Mouse (Mus musculus) monocyte, adult 5-6 weeks (primary cell): ENCODE results near the gene Dhx15. TPM values are rescaled to one million over a fixed set of nuclear protein-coding genes. Genes with fewer than 3 reads are reported as not detected.
A peak's percentile ranks its signal among the peaks of the same experiment; 100 is the strongest.

Source experiments
- ATAC-seq: fragments of 153-309, 156-312 bp; replicated peaks from 2 replicates; pipeline ENCODE4 v1.8.0; 2017; ENCODE audit warnings: mild to moderate bottlenecking; ENCODE audit not compliant: low TSS enrichment, insufficient number of reproducible peaks, severe bottlenecking, poor library complexity, low FRiP score
- total RNA-seq: library from RNA; stranded (forward); fragments of 200-1000, 200-491, 200-594 nt; gene quantifications from 3 replicates; pipeline ENCODE4 v1.2.3, GENCODE M21; 2017

The Dhx15 gene
- total RNA-seq, 1 experiment from 2014 or later: 362 TPM

DNA sequence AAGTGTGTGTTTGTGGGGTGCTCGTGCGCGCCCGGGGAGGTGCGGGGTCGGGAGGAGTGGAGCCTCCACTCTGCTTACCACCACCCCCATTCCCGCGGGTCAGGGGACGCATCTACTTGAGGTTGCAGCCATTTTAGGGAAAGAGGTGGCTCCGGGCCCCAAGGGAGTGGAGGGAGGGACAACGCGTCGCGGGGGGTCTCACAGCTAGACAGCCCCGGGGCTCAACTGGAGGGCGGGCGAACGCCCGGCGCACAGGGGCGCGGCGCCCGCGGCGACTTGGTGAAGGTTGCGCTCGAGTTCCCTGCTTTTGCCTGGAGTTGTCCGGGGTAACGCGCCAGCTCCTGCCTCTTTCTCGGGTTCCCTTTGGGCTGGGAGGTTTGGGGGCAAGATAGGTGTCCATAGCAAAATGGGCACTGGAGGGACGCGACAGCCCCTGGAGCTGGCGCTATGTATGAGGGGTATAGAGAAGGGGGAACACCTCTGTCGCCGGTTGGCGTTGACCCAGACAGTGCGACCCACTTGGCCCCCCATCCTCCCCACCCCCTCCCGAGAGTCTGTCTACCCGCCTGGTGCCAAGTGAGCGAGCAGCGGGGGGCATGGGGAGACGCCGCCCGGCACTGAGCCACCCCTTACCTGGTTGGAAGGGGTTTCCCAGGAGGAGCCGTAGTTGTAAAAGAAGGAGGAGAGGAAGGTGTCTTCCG lies 75.4 kb downstream of the Dhx15 start:
- no peak for ATAC-seq

- ATAC-seq: no peak
Observed at GRCm38 (mm10) chr5:52113851-52114731, 76.2 kb downstream of the Dhx15 start.

DNA sequence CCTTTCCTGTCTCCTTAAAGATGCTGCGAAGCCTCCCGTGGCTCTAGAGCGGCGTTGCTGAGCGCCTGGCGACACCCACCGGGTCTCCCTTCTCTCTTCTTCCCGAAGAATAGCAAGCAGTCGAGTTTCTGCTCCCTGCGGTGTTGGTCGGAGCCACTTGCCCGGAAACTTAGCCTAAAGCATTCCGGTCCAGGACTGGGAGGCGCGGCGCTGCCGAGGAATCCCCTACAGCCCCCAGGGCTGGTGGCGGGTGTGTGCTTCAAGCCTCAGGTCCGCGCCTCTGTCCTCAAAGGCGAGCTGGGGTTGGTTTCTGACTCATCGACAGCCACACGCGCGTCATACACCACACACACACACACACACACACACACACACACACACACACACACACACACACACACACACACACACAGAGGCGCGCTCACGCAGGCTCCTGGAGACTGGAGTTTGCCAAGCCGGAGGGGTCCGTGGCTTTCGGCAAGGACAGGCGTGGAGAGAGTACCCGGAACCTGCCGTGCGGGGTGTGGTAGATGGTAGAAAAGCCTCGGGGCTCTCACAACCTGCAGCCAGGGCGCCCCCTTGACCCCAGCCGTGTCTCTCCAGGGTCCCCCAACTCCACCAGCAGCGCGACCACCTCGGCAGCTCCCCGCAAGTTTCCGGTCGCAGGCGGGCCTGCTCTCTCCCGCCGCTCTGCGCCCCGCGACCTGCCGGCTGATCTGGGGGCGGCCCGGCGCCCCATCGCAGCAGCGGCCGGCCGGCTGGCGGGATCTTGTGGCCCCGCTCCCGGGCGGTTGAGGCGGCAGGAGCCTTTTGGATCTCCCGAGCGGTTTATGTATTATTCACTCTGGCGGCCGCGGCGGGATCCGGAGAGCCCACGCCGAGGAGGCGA lies 77.1 kb downstream of the Dhx15 start:
- ATAC-seq: 0 out of 2 replicates have a peak, but pooled peaks have one; percentile 18

DNA sequence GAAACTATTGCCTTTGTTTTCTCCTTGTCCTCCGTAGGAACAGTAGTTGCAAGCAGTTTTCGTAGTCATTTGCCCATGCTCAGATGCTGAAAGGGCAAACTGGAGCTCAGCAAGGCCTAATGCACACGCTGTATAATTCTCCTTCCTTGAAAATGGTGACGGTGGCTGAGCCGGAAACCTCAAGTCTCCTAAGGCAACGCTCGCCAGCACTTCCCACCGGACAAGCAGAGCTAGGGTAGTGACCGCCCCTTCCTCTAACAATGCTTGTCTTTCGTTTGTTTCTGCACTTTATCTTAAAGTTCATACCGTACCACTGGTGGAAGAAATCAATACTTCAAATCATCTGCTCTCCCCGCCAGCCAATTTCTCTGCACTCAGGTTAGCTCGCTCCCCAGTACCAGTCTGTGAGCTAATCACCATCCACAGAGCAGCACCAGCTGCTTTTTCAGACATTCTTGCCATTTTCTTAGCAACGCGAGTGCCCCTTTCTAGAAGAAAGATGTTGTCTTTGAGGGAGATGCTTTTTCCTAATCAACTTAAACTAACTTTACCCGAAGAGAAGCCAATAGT lies 78.0 kb downstream of the Dhx15 start:
- ATAC-seq: no peak

DNA sequence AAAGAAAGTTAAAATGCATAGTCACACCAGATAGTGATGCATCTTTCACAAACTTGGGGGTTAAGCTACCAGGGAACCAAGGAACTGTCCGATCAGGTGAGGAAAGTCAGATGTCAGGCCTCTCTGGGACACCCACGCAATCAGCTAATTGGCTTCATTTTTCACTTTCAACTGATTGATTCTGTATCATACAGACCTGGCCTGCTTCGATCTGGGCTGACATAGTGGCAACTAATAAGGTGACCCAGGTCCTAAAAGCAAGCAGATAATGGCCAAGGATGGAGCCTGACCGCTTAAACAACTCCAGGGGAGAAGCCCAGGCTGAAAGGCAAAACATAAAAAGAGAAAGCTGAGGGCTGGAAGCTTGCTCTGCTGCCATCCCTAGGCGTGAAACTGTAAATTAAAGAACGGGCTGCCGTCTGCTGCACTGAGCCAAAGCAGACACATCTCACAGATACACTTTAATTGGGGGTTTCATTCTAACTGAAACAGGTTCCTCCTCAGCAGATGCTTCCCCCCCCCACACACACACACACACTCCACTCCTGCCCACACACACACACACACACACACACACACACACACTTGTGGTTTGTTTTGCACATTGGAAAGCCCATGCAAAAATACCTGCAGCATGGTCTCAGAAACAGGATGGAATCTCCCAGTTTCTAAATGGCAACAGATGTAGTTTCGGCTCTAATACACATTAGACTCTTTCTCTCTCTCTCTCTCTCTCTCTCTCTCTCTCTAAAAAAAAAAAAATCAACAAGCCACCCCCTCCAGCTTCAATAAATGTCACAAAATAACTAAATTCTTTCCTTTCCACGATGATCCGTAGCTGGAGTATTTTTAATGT lies 79.3 kb downstream of the Dhx15 start:
- ATAC-seq: no peak

Other genes with a start within 250 kb of the Dhx15 start
- gene Sod3, start 173.3 kb upstream of the Dhx15 start, total RNA-seq: 0.11 to 0.19 TPM in 2 of 3 replicates, not detected in the other